Mouse (Mus musculus) forebrain, embryonic 12.5 days (tissue): ENCODE measurements around the gene Impdh2. TPM values are rescaled to one million over a fixed set of nuclear protein-coding genes. Genes with fewer than 3 reads are reported as not detected.
A peak's percentile ranks its signal among the peaks of the same experiment; 100 is the strongest.

ENCODE experiments used
- ATAC-seq: fragments of 200-750 bp; cut with Nextera tagmentation; 2 replicates; pipeline ENCODE4 v1.8.0; 2017; ENCODE audit warnings: moderate TSS enrichment; ENCODE audit not compliant: low FRiP score
- H3K27ac ChIP-seq: fragments of 300-500 bp; sonication (generic); 2 replicates; pipeline ENCODE4 v1.5.1; 2016; ENCODE audit warnings: mild to moderate bottlenecking
- H3K27me3 ChIP-seq: fragments of 300-500 bp; sonication (generic); 2 replicates; pipeline ENCODE4 v1.6.1; 2016; ENCODE audit warnings: mild to moderate bottlenecking
- H3K36me3 ChIP-seq: fragments of 300-500 bp; sonication (generic); replicated peaks from 2 replicates; pipeline ENCODE4 v1.6.1; 2016; ENCODE audit warnings: mild to moderate bottlenecking
- H3K4me1 ChIP-seq: fragments of 300-500 bp; sonication (generic); 2 replicates; pipeline ENCODE4 v1.6.1; 2016
- H3K4me2 ChIP-seq: fragments of 300-500 bp; sonication (generic); 2 replicates; pipeline ENCODE4 v1.6.1; 2016; ENCODE audit warnings: mild to moderate bottlenecking, moderate library complexity
- H3K4me3 ChIP-seq: fragments of 300-500 bp; sonication (generic); replicated peaks from 2 replicates; pipeline ENCODE4 v1.5.1; 2016; ENCODE audit warnings: mild to moderate bottlenecking
- H3K9ac ChIP-seq: fragments of 300-500 bp; sonication (generic); 2 replicates; pipeline ENCODE4 v1.6.1; 2016; ENCODE audit warnings: mild to moderate bottlenecking
- H3K9me3 ChIP-seq: fragments of 300-500 bp; sonication (generic); 2 replicates; pipeline ENCODE4 v1.6.1; 2016
- WGBS: fragments of 180-500 bp; shearing (Covaris S2); methylation state at CpG from one replicate; pipeline ENCODE4 v1.1.7; 2016; 5-methylcytosine and 5-hydroxymethylcytosine counted together
- polyA plus RNA-seq: library from polyadenylated mRNA; unstranded; fragments of >200 nt; fragmentation: Nextera tagmentation; extraction: Ambion mirVana; gene quantifications from 2 replicates; pipeline ENCODE4 v1.2.1, GENCODE M21; 2016

Impdh2 gene
- polyA plus RNA-seq: 149 and 159 TPM in 2 replicates

GRCm38 (mm10) chr9:108560227-108560841 lies at the start of gene Impdh2:
Gene Impdh2 (plus strand): TSS chr9:108560286.
- peaks cover 18% of the 10 kb centered on the region for H3K4me1 ChIP-seq
- H3K9ac ChIP-seq: peak within 1 kb of the TSS; percentile 76
- peak within 1 kb of the TSS; percentile 70 for H3K27ac ChIP-seq
- ATAC-seq: peak; percentile 98
- H3K27me3 ChIP-seq: no peaks in the 10 kb centered on the region
- peaks cover 79% of the 10 kb centered on the region for H3K36me3 ChIP-seq
- under 1% methylated on average over 53 of the region's 53 CpGs for WGBS
- H3K4me3 ChIP-seq: peak within 1 kb of the TSS; percentile 56
- no peaks in the 10 kb centered on the region for H3K9me3 ChIP-seq
- peak within 1 kb of the TSS; percentile 71 for H3K4me2 ChIP-seq

DNA sequence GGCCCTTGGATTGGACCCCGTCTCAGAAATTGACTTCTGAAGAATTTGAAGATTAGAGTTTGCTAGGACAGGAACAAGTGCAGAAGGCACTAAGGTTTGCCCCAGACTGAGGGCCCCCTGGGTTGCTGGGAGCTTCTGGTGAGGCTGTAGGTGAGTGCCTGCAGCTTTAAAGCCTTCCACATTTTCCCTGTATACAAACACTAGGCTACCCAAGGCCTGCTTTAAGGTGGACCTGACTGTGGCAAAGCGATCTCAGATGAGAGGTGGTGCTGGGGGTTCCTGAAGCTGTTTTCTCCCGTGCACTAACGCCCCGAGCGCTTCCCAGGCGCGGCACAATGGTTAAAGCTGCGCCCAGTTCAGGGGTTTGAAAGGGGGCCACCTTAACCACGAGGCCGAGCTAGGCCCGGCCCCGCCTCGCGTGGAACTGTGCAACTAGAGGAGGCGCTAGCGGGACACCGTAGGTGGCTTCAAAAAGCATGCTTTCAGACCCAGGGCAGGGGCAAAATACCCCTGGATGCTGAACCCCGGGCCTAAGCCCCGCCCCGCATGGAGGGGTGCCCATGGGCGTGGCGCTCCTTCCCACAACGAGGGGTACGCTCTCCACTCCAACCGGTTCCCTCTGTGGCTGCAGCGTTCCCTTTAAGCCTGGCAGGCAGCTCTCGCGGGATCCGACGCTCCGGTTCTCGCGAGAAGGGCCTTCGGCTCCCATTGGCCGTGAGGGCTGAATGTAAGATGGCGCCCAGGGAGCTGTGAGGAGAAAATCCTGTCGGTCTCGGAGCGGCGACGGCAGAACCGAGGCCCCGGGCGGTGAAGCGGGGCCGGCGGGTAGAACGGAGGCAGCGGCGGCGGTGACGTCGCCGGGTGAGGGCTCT lies 43.5 kb upstream of the Impdh2 start, which contains the start of gene Qrich1:
Qrich1 (plus strand) TSS at position 427 of the 872 bp plus-strand sequence.
- no peaks in the 10 kb centered on the region for H3K9me3 ChIP-seq
- peak within 1 kb of the TSS; percentile 76 for H3K4me2 ChIP-seq
- ATAC-seq: peak; percentile 96
- H3K36me3 ChIP-seq: peaks cover 47% of the 10 kb centered on the region
- under 1% methylated on average over 55 of the region's 55 CpGs for WGBS
- H3K4me3 ChIP-seq: peak within 1 kb of the TSS; percentile 81
- H3K4me1 ChIP-seq: peaks cover 29% of the 10 kb centered on the region
- H3K27ac ChIP-seq: peak within 1 kb of the TSS; percentile 100
- no peaks in the 10 kb centered on the region for H3K27me3 ChIP-seq
- H3K9ac ChIP-seq: peak within 1 kb of the TSS; percentile 96

- Histone ChIP-seq H3K4me2 (peak overlapping the region; percentile 76), H3K4me3 (peak overlapping the region; percentile 81), H3K27me3 (no peaks in the 10 kb centered on the region), H3K4me1 (peaks cover 35% of the 10 kb centered on the region), H3K9me3 (no peaks in the 10 kb centered on the region), H3K27ac (peak overlapping the region; percentile 100), H3K36me3 (peaks cover 39% of the 10 kb centered on the region), H3K9ac (peak overlapping the region; percentile 96)
- ATAC-seq: peak; percentile 84
- under 1% methylated on average over 65 of the region's 95 CpGs for WGBS
Measured at GRCm38 (mm10) chr9:108517253-108517930, 42.7 kb upstream of the Impdh2 start.

DNA sequence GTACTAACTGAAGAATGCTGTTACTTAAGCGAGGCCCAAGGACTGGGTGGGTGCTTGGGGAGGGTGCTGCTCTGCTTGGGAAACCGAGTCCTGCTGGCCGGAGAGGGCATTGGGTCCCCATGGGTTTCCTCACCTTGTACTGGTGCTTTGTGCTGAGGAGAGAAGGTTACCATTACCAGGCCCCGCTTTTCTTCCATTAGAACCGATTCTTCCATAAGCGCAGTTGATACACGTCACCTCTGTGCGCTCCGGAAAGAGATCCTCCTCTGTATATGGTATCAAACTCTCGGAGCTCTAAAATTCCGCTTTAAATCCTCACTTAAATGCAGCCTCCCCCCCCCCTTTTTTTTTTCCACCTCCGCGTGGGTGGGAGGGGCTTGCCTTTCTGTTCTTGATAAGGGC lies 42.2 kb upstream of the Impdh2 start:
- ATAC-seq: 0 out of 2 replicates have a peak, but pooled peaks have one; percentile 15
- WGBS: under 1% methylated on average over 13 of the region's 13 CpGs
- Histone ChIP-seq H3K4me2 (peak overlapping the region; percentile 66), H3K9me3 (no peaks in the 10 kb centered on the region), H3K27me3 (no peaks in the 10 kb centered on the region), H3K36me3 (peaks cover 34% of the 10 kb centered on the region), H3K9ac (peak overlapping the region; percentile 96), H3K4me3 (peak overlapping the region; percentile 81), H3K4me1 (peaks cover 35% of the 10 kb centered on the region), H3K27ac (peak overlapping the region; percentile 100)

GRCm38 (mm10) chr9:108521604-108522003 lies 38.5 kb upstream of the Impdh2 start:
- WGBS: 59% methylated on average over 2 of the region's 2 CpGs
- peaks cover 8% of the 10 kb centered on the region for H3K36me3 ChIP-seq

DNA sequence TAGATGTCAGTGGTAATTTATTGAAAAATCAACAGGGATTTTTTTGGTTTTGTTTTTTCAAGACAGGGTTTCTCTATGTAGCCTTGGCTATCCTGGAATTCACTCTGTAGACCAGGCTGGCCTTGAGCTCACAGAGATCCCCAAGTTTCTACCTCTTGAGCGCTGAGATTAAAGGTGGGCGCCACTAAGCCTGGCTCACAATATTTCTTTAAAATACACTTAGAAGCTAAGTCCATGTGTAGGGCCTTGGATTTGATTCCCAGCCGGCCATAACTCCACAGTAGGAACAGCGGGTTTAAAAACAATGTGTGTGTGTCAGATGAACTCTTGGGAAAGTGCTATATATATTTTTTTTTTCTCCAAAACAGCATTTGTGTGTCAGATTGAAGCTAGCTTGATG lies 36.7 kb upstream of the Impdh2 start:
- H3K4me3 ChIP-seq: no peak overlapping the region
- peaks cover 8% of the 10 kb centered on the region for H3K36me3 ChIP-seq
- H3K9ac ChIP-seq: no peak overlapping the region
- H3K27ac ChIP-seq: no peak overlapping the region
- no peak for ATAC-seq
- 95% methylated on average over 4 of the region's 4 CpGs for WGBS
- H3K4me2 ChIP-seq: no peak overlapping the region
- peaks cover 27% of the 10 kb centered on the region for H3K4me1 ChIP-seq
- no peaks in the 10 kb centered on the region for H3K27me3 ChIP-seq
- H3K9me3 ChIP-seq: no peaks in the 10 kb centered on the region

More at GRCm38 (mm10) chr9:108521604-108522003, 38.5 kb upstream of the Impdh2 start:
- H3K4me2 ChIP-seq: no peak overlapping the region
- H3K4me1 ChIP-seq: peaks cover 27% of the 10 kb centered on the region
- H3K27me3 ChIP-seq: no peaks in the 10 kb centered on the region
- ATAC-seq: no peak
- no peak overlapping the region for H3K4me3 ChIP-seq
- H3K27ac ChIP-seq: peak overlapping the region; percentile 6; the same call in 1 of the 2 replicates
- H3K9me3 ChIP-seq: no peaks in the 10 kb centered on the region
- H3K9ac ChIP-seq: no peak overlapping the region

DNA sequence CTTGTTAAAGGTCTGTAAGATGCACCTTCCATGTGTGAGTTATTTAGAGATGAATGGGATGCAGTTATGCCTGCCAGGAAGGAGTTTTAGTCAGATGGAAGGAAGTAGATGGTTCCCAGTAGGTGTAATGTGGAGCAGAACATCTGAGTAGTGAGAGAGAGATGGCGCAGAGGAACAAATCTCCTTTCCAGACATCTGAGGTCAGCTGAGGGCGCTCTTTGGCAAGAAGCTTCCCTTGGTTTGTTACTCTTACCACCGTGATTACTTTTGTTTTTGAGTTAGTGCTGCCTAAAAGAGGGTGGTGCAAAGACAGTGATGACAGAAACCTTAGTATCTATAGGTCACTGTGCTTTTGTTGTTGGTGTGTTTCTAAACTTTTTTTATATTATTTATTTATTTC lies 34.7 kb upstream of the Impdh2 start:
- Histone ChIP-seq H3K4me1 (peaks cover 10% of the 10 kb centered on the region), H3K4me3 (no peak overlapping the region), H3K4me2 (no peak overlapping the region), H3K27me3 (no peaks in the 10 kb centered on the region), H3K36me3 (peaks cover 24% of the 10 kb centered on the region), H3K9me3 (no peaks in the 10 kb centered on the region), H3K9ac (no peak overlapping the region), H3K27ac (no peak overlapping the region)
- no peak for ATAC-seq
- WGBS: 92% methylated on average over 3 of the region's 3 CpGs

GRCm38 (mm10) chr9:108530954-108531353 lies 29.1 kb upstream of the Impdh2 start:
- Histone ChIP-seq H3K9ac (no peak overlapping the region), H3K4me3 (no peak overlapping the region), H3K27me3 (no peaks in the 10 kb centered on the region), H3K36me3 (peaks cover 69% of the 10 kb centered on the region), H3K9me3 (no peaks in the 10 kb centered on the region), H3K4me1 (no peaks in the 10 kb centered on the region), H3K27ac (no peak overlapping the region), H3K4me2 (no peak overlapping the region)
- 91% methylated on average over 1 of the region's 1 CpGs for WGBS
- ATAC-seq: no peak

DNA sequence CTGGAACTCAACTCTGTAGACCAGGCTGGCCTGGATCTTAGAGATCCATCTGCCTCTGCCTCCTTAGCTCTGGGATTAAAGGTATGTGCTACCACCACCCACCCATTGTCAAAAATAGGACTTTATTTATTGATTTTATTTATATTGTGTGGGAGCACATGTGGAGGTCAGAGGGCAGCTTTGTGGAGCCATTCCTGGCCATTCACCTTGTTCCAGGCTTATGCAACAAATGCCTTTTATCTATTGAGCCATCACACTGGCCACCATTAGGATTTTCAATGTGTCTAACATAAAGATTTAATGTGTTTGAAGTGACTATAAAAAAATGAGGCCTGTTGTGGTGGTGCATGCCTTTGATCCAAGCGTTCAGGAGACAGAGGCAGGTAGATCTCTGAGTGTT lies 28.6 kb upstream of the Impdh2 start:
- Histone ChIP-seq H3K4me1 (no peaks in the 10 kb centered on the region), H3K4me2 (no peak overlapping the region), H3K27ac (no peak overlapping the region), H3K9me3 (no peaks in the 10 kb centered on the region), H3K9ac (no peak overlapping the region), H3K36me3 (peaks cover 74% of the 10 kb centered on the region), H3K4me3 (no peak overlapping the region), H3K27me3 (no peaks in the 10 kb centered on the region)
- WGBS: 92% methylated on average over 1 of the region's 1 CpGs
- ATAC-seq: no peak

DNA sequence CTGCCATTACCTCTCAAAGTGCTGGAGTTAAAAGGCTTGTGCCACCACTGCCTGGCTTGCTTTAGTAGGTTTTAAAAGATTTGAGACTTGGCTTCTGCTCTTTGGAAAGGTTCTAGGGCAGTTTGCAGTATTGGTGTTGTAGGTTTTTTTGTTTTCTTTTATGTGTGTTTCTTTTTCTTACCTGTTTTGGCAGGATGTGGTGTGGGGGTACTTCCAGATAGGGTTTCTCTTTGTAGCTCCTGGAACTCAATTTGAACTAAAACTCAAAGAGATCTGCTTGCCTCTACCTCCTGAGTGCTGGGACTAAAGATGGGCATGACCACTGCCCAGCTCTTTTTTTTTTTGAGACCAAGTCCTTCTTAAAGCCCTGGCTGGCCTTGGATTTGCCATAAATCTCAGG lies 19.2 kb upstream of the Impdh2 start:
- Histone ChIP-seq H3K9ac (no peak overlapping the region), H3K27ac (no peak overlapping the region), H3K27me3 (no peaks in the 10 kb centered on the region), H3K4me3 (no peak overlapping the region), H3K4me1 (no peaks in the 10 kb centered on the region), H3K9me3 (no peaks in the 10 kb centered on the region), H3K4me2 (no peak overlapping the region), H3K36me3 (peaks cover 89% of the 10 kb centered on the region)
- ATAC-seq: no peak

DNA sequence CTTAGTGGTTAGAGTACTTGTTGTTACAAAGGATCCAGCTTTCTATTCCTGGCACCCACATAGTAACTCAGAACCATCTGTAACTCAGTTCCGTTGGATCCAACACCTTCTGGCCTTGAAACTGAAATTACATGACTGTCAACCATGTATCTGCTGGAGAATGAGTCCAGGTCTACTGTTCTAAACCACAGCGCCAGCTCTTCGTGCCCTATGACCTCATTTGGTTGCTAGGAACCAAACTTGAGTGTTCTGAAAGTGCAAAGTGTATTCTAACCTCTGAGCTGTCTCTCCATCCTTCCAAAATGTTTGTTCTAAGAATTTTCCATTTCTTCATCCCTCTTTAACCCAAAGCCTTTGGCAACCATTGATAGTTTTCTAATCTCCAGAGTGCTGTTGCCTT lies 14.1 kb upstream of the Impdh2 start:
- H3K4me1 ChIP-seq: no peaks in the 10 kb centered on the region
- no peak overlapping the region for H3K27ac ChIP-seq
- no peak for ATAC-seq
- no peaks in the 10 kb centered on the region for H3K27me3 ChIP-seq
- peaks cover 90% of the 10 kb centered on the region for H3K36me3 ChIP-seq
- WGBS: 96% methylated on average over 3 of the region's 3 CpGs
- H3K9me3 ChIP-seq: no peaks in the 10 kb centered on the region
- H3K4me2 ChIP-seq: no peak overlapping the region
- no peak overlapping the region for H3K4me3 ChIP-seq
- H3K9ac ChIP-seq: no peak overlapping the region

- Histone ChIP-seq H3K36me3 (peaks cover 85% of the 10 kb centered on the region), H3K4me1 (no peaks in the 10 kb centered on the region), H3K9me3 (no peaks in the 10 kb centered on the region), H3K4me3 (no peak overlapping the region), H3K27ac (no peak overlapping the region), H3K4me2 (no peak overlapping the region), H3K9ac (no peak overlapping the region), H3K27me3 (no peaks in the 10 kb centered on the region)
- ATAC-seq: no peak
- 85% methylated on average over 1 of the region's 1 CpGs for WGBS
Measured at GRCm38 (mm10) chr9:108546875-108547274, 13.2 kb upstream of the Impdh2 start.
